Mouse (Mus musculus) testis, postnatal 14 days (tissue): ENCODE measurements around the gene Olfm2.

Source experiments
- DNase-seq: peaks from one replicate; pipeline ENCODE4 v3.0.0; 2021; ENCODE audit warnings: low spot score

The Olfm2 gene

DNA sequence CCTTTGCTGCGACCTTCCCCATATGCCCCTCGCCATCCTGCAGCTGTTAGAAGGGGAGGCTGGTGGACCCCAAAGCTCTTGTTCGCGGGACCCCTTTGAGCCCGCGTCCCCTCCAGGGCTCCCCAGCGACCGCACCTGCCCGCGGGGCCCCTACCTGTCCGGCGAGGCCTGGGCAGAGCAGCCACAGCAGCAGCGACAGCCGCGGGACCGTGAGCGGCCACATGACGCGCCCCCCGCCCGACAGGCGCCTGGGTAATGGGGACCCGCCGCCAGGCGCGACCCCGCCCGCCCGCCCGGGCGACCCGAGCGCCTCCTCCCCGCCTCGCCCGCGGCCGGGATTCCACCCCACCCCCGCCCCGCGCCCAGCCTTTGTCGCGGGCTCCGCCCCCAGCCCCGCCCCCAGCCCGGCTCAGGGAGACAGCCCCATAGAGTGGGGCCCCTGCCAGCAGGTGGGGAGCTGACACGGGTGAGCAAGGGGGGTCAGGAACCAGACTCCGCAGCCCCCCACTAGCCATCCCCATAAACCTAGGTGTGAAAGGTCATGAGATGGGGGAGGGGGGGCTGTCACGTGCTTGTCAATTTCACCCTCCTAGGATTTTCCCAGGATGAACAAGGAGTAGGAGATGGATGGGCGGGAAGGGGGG is at the start of gene Olfm2:
Gene Olfm2 (minus strand): TSS at position 333 of the 644 bp plus-strand sequence.
- DNase-seq = no peak

DNA sequence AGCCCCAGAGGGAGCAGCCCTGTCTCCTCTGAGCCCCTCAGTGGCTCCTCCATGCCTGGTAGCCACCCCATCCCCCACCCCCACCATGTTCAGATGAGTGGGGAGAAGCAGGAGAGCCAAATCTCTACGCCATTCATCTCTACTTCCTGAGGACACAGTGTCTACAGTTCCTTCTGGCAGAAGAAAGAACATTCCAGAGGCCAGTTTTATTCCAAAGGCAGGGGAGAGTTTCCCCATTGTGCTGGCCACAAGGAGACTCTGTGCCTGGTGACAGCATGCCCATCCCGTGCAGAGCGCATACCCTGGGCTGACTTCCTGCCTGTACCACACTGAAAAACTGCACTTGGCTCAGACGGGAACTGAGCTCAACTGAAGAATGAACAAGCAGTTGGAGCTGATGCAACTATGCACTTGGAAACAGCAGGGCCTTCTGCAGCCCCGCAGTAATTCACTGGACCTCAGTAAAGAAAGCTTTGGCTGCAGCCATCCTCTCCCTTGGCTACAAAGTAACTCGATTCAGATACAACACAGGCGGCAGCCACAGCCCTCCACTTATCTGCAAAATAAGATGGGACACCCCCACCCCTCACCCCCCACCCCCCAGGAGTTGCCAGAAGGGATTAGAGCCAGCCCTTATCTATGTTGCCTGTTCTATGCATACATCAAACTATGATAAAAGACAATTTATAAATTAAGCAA is 48.1 kb upstream of the Olfm2 start:
- peak; percentile 73 for DNase-seq

- no peak for DNase-seq
Measured at GRCm38 (mm10) chr9:20790345-20790744, 44.2 kb upstream of the Olfm2 start.

DNA sequence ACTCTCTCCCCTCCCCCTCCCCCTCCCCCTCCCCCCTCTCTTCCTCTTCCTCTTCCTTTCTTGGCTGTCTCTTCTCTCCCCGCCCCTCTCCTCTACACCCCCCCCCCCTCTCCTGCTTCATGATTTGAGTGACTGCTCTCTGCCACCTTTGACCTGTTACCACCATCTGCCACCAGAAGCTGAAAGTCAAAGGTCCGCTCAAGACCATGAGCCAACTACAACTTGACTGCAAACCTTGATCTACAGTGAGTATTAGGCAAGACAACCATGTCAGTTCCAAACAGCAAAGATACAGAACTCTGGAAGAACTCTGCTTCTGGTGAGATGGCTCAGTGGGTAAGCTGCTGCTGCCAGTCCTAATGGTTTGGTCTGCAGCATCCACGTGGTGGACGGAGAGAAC is 43.5 kb upstream of the Olfm2 start:
- DNase-seq = no peak

- DNase-seq = no peak
Measured at GRCm38 (mm10) chr9:20787992-20788391, 41.8 kb upstream of the Olfm2 start.

GRCm38 (mm10) chr9:20785055-20785454 is 38.9 kb upstream of the Olfm2 start:
- DNase-seq = no peak

DNA sequence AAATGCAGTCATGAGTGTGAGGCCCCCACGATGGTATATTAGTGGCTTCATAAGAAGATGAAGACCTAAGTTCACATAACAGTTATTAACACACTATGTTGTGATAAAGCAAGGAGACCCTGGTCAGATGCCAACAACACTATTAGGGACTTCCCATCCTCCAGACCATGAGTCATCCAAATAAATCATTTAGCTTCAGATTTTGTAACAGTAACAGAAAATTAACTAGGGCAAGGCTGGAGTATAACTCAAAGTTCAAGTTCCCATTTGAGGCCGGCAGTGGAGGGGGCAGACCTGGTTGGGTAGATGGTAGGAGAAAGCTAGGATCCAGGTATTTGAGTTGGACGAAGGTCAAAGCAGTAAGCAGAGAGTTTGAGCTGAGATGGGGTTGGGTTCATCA is 35.1 kb upstream of the Olfm2 start:
- DNase-seq = no peak

GRCm38 (mm10) chr9:20765274-20765673 is 19.1 kb upstream of the Olfm2 start:
- no peak for DNase-seq

GRCm38 (mm10) chr9:20763099-20763498 is 16.9 kb upstream of the Olfm2 start:
- no peak for DNase-seq

GRCm38 (mm10) chr9:20762197-20762961 is 16.2 kb upstream of the Olfm2 start:
- DNase-seq = no peak

GRCm38 (mm10) chr9:20761388-20761787 is 15.2 kb upstream of the Olfm2 start:
- no peak for DNase-seq

DNA sequence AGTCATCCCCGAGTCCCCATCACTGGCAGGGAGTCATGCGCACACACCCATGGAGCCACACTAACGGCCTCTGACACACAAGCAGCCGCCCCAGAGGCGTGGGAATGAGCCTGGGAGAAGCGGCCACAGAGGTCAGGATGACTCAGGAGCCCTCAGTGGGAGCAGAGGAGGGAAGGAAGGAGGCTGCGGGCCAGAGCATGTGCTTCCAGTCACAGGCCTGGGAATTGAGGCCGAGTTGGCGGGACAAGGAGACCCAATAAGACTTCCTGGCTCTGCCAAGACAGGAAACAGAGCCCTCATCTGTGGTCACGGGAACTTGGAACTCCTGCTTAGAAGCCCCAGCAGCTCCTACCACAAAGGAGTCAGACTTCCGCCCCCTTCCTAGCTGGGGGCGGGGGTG is 14.7 kb upstream of the Olfm2 start:
- peak; percentile 58 for DNase-seq

- no peak for DNase-seq
Measured at GRCm38 (mm10) chr9:20758896-20759295, 12.7 kb upstream of the Olfm2 start.

- no peak for DNase-seq
Measured at GRCm38 (mm10) chr9:20758243-20758642, 12.1 kb upstream of the Olfm2 start.

DNA sequence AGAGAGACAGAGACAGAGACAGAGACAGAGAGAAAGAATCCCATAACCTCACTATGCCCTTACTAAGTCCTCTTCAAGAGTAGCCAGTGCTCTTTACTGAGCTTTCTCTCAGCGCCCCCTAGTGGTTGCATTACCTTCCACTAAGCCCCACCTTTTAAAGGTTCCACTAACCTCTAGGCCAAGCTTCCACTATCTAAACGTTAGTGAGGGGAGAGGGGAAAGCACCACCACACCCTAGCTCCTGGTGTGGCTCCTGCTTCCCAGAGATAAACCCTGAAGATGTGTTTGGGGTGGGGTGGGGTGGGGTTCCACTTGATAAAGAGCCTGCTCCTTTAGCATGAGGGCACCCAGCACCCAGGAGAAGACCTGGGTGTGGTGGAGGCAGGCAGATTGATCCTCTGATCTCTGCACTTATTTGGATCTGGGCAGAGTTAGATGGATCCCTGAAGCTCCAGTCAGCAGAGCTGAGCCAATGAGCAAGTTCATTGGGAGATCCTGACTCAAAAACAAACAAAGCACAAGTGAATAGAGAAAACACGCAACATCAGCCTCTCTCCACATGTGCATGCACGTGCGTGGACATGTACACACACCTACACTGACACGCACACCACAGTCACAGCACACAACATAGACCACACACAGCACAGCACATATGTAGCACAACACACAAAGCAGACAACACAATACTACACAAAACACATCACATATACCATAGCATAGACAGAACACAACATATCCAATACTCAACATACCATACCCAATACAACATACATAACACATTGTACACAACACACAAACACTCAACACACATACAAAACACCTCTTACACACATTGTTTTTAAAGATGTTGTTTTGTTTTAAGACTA is 11.2 kb upstream of the Olfm2 start:
- peak; percentile 59 for DNase-seq

- DNase-seq = no peak
Measured at GRCm38 (mm10) chr9:20756081-20756700, 10.0 kb upstream of the Olfm2 start.

- DNase-seq = no peak
Measured at GRCm38 (mm10) chr9:20754335-20754734, 8.2 kb upstream of the Olfm2 start.

DNA sequence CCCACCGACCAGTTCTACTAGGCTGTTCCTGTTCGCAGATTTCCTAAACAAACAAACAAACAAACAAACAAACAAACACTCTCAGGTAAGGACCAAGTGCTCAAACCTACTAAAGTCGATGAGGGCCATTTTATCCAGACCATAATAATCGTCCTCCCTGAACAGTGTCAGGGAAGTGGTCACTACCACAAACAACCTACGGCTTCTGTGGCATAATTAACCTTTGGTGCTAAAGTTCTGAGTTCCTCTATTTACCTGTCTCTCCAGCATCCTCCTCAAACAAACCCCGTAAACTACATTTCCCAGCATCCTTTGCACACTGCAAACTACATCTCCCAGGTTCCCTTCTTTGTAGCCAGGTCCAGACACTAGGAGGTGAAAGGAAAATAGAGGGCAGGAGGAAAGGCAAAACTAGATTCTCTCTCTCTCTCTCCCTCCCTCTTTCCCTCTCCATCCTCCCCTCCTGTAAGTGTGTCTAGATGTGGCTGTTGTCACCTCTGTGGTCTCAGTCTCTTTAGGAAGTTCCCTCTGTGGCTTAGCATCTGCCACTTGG is 5.4 kb upstream of the Olfm2 start:
- DNase-seq = no peak

DNA sequence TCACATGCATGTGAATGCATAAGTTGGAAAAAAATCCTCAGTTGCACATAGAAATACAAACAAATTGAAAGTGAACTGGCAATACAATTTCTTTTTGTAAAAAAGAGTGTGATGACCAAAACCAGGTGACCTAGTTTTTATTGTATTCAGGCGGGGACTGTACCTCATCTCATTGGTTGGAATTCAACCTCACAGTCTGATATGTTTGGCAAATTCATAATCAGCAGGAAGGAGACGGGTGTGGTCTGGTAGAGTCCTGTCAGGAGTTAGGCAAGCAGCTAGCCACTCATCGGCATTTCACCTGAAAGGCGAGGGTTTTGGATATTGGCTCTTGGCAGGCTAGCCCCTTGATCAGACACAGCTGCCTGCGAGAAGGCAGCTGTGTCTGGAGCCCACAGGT is 3.1 kb upstream of the Olfm2 start:
- DNase-seq = no peak

DNA sequence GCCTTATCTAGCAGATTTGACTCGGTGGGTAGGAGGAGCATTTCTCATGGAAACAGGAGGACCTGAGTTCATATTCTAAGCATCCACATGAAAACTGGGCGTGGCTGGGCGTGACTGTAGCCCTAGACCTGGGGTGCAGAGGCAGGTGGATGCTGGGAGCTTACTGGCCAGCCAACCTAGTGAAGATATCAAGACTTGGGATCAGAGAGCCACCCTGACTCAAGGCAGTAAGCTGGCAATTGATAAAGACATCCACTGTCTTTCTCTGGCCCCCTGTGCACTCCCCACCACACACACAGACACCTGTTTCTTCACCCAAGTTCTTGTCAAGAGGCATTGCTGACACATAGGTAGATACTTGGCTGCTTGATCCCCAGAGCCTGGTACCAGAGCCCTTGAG is 2.4 kb upstream of the Olfm2 start:
- DNase-seq = no peak

DNA sequence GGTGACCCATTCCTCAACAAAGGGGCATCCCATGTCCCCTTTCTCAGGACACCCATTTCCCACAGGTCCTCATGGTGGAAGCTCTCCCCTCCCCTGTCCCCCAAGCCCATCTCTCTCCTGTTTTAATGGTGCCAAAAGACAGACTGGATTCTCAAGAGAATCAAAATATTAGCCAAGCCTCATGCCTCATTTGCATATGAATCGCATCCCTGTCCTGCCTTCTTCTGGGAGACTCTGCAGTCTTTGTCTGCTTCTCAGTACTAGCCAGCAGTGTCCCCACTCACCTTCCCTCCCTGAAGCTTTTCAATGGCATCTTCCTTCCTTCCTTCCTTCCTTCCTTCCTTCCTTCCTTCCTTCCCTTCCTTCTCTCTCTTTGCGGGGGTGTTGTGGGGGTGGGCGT is 1.5 kb upstream of the Olfm2 start:
- DNase-seq = no peak
